Mouse (Mus musculus): ENCODE results near the gene Tnxb. TPM values are rescaled to one million over a fixed set of nuclear protein-coding genes. Genes with fewer than 3 reads are reported as not detected.

The Tnxb gene
- polyA plus RNA-seq, 1 experiment from 2014 or later, result 1.9 TPM

DNA sequence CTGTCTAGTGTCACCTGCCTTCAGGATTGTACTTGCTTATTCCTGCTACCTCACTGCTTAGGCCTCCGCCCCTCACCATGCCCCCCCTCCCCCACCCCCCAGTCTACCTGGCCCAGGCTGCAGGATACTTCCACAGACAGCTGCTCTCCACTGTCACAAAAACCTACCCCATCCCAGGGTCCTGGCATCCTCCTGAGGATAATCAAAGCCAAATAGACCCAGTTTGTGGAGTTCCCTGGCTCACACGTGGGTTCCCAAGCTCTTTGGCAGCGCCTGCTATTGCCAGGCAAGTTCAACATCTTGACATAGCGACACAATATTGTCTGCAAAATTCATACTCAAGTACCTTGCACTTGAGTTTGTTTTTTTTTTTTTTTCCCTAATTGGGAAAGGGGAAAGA, 10.3 kb downstream of the Tnxb start:
- peaks cover 53% of the 10 kb centered on the region for H3K27me3 ChIP-seq
- H3K4me2 ChIP-seq, result no peak overlapping the region
- 82% methylated on average over 4 of the region's 4 CpGs for WGBS
- no peaks in the 10 kb centered on the region for H3K36me3 ChIP-seq
- H3K4me3 ChIP-seq, result no peak overlapping the region
- no peak for ATAC-seq (ENCODE audit: insufficient number of reproducible peaks, low FRiP score, low TSS enrichment, low read depth)
- no peak overlapping the region for H3K27ac ChIP-seq
- no peaks in the 10 kb centered on the region for H3K9me3 ChIP-seq
- H3K9ac ChIP-seq, result no peak overlapping the region
- peaks cover 31% of the 10 kb centered on the region for H3K4me1 ChIP-seq

DNA sequence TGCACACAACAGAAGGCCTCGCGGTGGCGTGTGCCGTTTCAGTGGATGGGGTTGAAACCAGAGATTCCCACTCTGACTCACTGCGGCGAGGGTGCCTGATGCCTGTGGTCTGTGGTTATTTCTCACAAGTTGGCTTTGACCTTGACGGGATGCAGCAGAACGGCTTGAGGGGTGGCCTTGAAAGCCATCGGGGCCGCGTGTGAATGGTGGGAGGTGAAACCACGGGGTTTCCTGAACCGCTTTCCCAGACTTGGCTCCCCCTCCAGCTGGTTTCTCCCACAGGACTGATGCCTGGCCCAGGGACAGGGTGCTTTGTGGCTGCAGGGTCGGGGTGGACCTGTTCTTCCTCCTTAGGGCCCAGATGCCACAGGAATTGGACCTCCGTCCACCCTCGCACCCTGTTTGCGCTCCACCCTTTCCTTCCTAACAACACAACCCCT, 10.8 kb downstream of the Tnxb start:
- H3K27me3 ChIP-seq, result peaks cover 47% of the 10 kb centered on the region
- H3K4me2 ChIP-seq, result peak overlapping the region; percentile 14; the same call in 1 of the 2 replicates
- no peaks in the 10 kb centered on the region for H3K36me3 ChIP-seq
- ATAC-seq (ENCODE audit: insufficient number of reproducible peaks, low FRiP score, low TSS enrichment, low read depth), result no peak
- H3K27ac ChIP-seq, result no peak overlapping the region
- H3K9me3 ChIP-seq, result no peaks in the 10 kb centered on the region
- H3K4me1 ChIP-seq, result peaks cover 36% of the 10 kb centered on the region
- H3K4me3 ChIP-seq, result no peak overlapping the region
- no peak overlapping the region for H3K9ac ChIP-seq
- WGBS, result 62% methylated on average over 17 of the region's 17 CpGs

DNA sequence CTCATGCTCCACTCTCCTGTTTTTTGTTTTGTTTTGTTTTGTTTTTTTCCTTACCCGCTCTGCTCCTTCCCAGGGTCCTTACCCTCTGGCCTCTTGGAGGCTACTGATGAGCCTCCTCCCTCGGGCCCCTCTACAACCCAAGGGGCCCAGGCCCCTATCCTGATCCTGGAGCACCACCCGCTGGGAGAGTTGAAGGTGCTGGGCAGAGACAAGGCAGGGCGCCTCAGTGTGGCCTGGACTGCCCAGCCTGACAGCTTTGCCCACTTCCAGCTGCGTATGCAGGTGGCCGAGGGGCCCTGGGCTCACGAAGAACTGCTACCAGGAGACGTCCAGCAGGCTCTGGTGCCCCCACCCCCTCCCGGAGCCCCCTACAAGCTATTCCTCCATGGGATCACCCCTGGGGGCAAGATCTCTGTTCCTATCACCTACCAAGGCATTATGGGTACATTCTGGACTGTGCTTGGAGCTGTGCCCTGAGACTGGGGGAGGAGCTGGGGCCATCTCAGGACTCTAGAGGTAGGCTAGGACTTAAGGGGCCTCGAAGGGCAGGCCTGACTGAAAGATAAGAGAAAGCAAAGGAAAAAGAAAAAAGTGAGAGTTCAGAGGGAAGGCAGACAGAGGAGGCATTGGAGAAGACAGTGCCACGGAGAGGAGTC, 11.7 kb downstream of the Tnxb start:
- peaks cover 40% of the 10 kb centered on the region for H3K27me3 ChIP-seq

DNA sequence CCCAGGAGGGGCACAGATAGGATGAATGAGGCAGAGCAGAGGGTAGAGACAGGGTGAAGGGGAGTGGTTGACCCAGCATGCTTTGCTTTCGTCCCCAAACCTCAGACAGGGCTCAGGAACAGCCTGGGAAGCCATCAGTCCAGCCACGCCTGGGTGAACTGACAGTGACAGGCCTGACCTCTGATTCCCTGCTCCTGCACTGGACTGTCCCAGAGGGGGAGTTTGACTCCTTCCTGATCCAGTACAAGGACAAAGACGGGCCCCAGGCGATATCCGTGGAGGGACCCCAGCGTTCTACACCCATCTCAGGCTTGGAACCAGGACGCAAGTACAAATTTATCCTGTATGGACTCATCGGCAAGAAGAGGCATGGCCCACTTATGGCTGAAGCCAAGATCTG, 12.8 kb downstream of the Tnxb start:
- H3K9me3 ChIP-seq, result no peaks in the 10 kb centered on the region
- H3K27ac ChIP-seq, result no peak overlapping the region
- H3K36me3 ChIP-seq, result no peaks in the 10 kb centered on the region
- H3K4me3 ChIP-seq, result no peak overlapping the region
- no peak overlapping the region for H3K9ac ChIP-seq
- WGBS, result 78% methylated on average over 8 of the region's 8 CpGs
- H3K27me3 ChIP-seq, result peaks cover 33% of the 10 kb centered on the region
- no peak overlapping the region for H3K4me2 ChIP-seq
- no peak for ATAC-seq (ENCODE audit: insufficient number of reproducible peaks, low FRiP score, low TSS enrichment, low read depth)
- H3K4me1 ChIP-seq, result peaks cover 39% of the 10 kb centered on the region

More for the DNA sequence above, 11.7 kb downstream of the Tnxb start:
- 75% methylated on average over 11 of the region's 11 CpGs for WGBS
- Histone ChIP-seq H3K36me3 (no peaks in the 10 kb centered on the region), H3K27ac (no peak overlapping the region), H3K4me3 (no peak overlapping the region), H3K4me1 (peaks cover 39% of the 10 kb centered on the region), H3K4me2 (no peak overlapping the region), H3K9me3 (no peaks in the 10 kb centered on the region), H3K9ac (no peak overlapping the region)
- ATAC-seq (ENCODE audit: insufficient number of reproducible peaks, low FRiP score, low TSS enrichment, low read depth), result no peak

DNA sequence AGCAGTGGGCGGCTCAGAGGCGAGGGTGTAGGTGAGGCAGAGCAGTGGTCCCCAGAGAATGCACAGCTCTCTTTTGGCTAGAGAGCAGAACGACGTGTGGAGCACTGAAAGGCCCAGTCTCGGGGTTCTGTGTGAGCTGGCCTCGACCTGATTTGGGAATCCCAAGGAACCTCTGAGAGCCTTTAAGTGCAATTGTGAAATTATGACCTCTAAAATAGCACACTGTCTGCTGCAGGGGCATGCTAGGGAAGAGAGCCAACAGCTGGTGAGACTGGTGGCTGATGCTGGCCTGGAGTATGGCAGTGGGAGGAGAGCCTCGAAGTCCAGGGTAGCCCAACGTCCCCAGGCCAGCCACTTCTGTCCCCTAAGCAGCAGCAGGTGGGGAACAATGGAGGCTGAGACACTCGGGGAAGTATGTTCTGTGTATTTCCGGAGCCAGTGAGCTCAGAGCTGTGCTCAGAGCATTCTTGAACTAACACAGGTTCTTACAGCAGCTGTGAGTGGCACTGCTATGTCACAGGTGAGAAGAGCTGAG, 13.4 kb downstream of the Tnxb start:
- H3K4me3 ChIP-seq, result no peak overlapping the region
- H3K27ac ChIP-seq, result peak overlapping the region; percentile 79
- no peaks in the 10 kb centered on the region for H3K36me3 ChIP-seq
- WGBS, result 61% methylated on average over 10 of the region's 10 CpGs
- peaks cover 39% of the 10 kb centered on the region for H3K4me1 ChIP-seq
- no peaks in the 10 kb centered on the region for H3K9me3 ChIP-seq
- peaks cover 28% of the 10 kb centered on the region for H3K27me3 ChIP-seq
- no peak overlapping the region for H3K4me2 ChIP-seq
- H3K9ac ChIP-seq, result no peak overlapping the region
- no peak for ATAC-seq (ENCODE audit: insufficient number of reproducible peaks, low FRiP score, low TSS enrichment, low read depth)

DNA sequence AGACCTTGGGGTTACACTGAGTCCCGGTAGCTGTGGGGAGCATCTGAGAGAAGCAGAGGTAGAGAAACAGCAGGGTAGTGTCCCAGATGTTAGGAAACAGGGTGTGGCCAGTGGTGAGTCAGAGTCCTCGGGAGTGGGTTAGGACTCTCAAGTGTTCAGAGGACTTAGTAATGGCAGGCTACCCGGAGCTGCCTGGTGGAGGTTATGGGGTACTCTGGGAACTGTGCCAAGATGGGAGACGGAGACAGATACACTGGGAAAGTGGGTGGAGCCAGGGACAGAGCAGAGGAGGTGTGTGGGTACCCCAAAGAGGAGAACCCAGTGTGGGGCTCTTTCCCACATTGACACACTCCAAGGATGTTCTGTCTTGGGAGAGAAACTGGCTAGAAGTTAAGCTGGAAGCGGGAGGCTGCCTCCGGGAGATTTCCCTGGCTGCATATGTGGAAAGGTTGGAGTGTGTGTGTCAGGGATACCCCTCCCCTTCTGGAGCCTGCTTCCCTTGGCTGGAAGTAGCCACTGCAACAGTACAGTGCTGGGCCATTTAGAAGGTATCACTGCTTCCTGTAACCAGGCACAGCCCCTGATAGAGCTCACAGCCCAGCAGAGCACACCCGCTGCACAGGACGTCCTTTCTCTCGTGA, 14.0 kb downstream of the Tnxb start:
- Histone ChIP-seq H3K9ac (no peak overlapping the region), H3K9me3 (no peaks in the 10 kb centered on the region), H3K4me3 (no peak overlapping the region), H3K27ac (peak overlapping the region; percentile 79), H3K27me3 (peaks cover 21% of the 10 kb centered on the region), H3K36me3 (no peaks in the 10 kb centered on the region), H3K4me2 (no peak overlapping the region), H3K4me1 (peaks cover 39% of the 10 kb centered on the region)
- 46% methylated on average over 9 of the region's 9 CpGs for WGBS
- ATAC-seq (ENCODE audit: insufficient number of reproducible peaks, low FRiP score, low TSS enrichment, low read depth), result peak; percentile 46; the same call in 1 of the 2 replicates

DNA sequence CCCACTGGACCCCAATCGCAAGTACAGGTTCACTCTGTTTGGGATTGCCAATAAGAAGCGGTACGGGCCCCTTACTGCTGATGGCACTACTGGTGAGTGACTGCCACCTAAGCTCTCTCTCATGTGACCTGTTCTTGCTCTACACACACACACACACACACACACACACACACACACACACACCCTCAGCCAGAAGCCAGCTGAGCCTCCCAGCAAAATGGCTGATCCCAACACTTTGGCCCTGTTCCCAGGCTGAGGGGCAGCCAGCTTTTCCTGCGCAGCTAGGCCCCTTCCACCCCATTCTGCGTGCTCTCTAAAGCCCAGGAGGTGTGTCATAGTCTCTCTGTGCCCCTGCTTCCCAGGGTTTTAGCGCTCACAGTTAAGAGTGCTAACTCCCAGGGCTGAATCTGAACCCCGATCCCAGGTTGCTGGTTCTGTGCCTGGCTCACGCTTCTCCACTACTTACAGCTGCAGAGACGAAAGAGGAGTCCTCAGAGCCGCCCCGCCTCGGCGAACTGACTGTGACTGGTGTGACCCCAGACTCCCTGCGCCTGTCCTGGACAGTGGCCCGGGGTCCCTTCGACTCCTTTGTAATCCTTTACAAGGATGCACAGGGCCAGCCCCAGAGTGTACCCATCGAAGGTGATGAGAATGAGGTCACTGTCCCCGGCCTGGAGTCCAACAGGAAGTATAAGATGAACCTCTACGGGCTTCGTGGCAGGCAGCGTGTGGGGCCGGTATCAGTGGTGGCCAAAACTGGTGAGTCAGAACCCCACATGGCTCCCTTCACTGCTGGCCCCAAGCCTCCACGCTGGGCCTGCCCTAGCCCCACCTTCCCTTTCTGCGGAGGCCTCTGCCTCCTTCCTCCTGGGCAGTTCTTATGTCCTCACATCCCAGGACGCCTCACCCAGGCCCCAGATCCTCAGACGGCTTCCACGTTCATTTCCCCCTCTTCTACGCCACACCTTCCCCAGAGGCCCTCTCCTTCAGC, 15.1 kb downstream of the Tnxb start:
- H3K27ac ChIP-seq, result peak overlapping the region; percentile 79

DNA sequence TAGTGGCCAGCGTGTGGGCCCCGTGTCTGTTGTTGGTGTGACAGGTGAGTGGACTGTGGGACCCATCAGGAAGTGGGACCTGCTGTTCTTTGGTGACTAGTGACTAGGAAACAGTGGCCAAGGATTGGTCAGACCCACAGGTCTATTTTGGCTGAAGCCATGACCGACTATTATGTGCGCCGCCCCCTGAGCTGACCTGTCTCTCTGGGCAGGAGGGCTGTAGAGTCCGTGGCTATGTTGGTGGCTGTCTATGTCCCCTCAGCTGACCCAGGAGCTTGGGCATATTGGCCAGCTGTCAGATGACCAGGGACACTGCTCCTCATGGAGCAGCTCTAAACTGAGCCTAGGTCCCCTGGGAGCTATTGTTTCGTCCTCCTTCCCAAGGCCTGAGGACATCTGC, 18.6 kb downstream of the Tnxb start:
- H3K4me1 ChIP-seq, result peaks cover 30% of the 10 kb centered on the region
- no peak for ATAC-seq (ENCODE audit: insufficient number of reproducible peaks, low FRiP score, low TSS enrichment, low read depth)
- H3K9me3 ChIP-seq, result no peaks in the 10 kb centered on the region
- H3K36me3 ChIP-seq, result no peaks in the 10 kb centered on the region
- no peak overlapping the region for H3K4me3 ChIP-seq
- no peak overlapping the region for H3K4me2 ChIP-seq
- no peaks in the 10 kb centered on the region; the same call in 1 of the 2 replicates for H3K27me3 ChIP-seq
- no peak overlapping the region for H3K27ac ChIP-seq
- no peak overlapping the region for H3K9ac ChIP-seq
- 88% methylated on average over 7 of the region's 7 CpGs for WGBS

More for the DNA sequence above, 15.1 kb downstream of the Tnxb start:
- Histone ChIP-seq H3K9ac (no peak overlapping the region), H3K27me3 (peaks cover 11% of the 10 kb centered on the region; the same call in 1 of the 2 replicates), H3K4me1 (peaks cover 39% of the 10 kb centered on the region), H3K4me3 (no peak overlapping the region), H3K9me3 (no peaks in the 10 kb centered on the region), H3K36me3 (no peaks in the 10 kb centered on the region), H3K4me2 (no peak overlapping the region)
- peak; percentile 49 for ATAC-seq (ENCODE audit: insufficient number of reproducible peaks, low FRiP score, low TSS enrichment, low read depth)
- WGBS, result 69% methylated on average over 28 of the region's 28 CpGs

DNA sequence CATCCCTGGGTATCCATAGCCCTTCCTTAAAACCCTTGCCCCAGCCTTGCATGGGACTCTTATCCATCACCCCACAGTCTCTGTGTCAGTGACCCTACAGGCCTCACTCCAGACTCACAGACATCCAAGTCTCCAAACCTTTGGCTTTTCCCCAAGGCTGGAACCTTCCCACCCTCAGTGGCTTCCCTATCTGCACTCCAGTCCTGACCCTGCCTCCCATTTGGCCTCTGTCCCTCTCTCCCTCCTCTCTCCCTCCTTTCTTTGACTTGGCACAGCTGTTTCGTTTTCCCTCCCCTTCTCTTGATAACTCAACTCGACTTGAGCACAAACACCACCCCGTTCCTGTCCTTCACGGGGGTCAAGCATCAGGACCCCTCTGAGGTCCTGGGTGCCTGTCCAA, 20.1 kb downstream of the Tnxb start:
- Histone ChIP-seq H3K36me3 (no peaks in the 10 kb centered on the region), H3K9me3 (no peaks in the 10 kb centered on the region), H3K4me2 (no peak overlapping the region), H3K9ac (no peak overlapping the region), H3K27ac (no peak overlapping the region), H3K4me1 (peaks cover 15% of the 10 kb centered on the region), H3K27me3 (no peaks in the 10 kb centered on the region; the same call in 1 of the 2 replicates), H3K4me3 (no peak overlapping the region)
- ATAC-seq (ENCODE audit: insufficient number of reproducible peaks, low FRiP score, low TSS enrichment, low read depth), result no peak
- 61% methylated on average over 4 of the region's 4 CpGs for WGBS

DNA sequence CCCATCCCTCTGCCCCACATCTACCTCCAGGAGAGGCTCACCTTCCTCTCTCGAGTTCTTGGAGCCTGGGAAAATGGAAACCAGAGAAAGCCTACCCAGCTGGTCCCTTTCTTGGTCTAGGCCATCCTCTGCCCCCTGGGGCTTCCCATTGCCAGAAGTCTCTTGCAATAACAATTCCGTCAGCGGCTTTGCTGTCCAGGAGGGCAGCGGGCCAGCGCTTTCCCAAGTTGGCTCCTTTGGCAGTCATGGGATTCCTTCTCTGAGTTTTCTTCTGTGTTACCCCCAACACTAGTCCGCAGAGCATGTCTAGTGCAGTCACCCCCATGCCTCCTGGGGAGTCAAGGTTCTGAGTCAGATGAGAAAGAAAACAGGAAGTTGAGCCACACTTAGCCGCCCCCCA, 22.6 kb downstream of the Tnxb start:
- Histone ChIP-seq H3K36me3 (no peaks in the 10 kb centered on the region), H3K9me3 (no peaks in the 10 kb centered on the region), H3K27me3 (no peaks in the 10 kb centered on the region; the same call in 1 of the 2 replicates), H3K27ac (no peak overlapping the region), H3K4me2 (no peak overlapping the region), H3K9ac (no peak overlapping the region), H3K4me1 (peaks cover 5% of the 10 kb centered on the region; the same call in 1 of the 2 replicates), H3K4me3 (no peak overlapping the region)
- WGBS, result 67% methylated on average over 7 of the region's 7 CpGs
- ATAC-seq (ENCODE audit: insufficient number of reproducible peaks, low FRiP score, low TSS enrichment, low read depth), result no peak

DNA sequence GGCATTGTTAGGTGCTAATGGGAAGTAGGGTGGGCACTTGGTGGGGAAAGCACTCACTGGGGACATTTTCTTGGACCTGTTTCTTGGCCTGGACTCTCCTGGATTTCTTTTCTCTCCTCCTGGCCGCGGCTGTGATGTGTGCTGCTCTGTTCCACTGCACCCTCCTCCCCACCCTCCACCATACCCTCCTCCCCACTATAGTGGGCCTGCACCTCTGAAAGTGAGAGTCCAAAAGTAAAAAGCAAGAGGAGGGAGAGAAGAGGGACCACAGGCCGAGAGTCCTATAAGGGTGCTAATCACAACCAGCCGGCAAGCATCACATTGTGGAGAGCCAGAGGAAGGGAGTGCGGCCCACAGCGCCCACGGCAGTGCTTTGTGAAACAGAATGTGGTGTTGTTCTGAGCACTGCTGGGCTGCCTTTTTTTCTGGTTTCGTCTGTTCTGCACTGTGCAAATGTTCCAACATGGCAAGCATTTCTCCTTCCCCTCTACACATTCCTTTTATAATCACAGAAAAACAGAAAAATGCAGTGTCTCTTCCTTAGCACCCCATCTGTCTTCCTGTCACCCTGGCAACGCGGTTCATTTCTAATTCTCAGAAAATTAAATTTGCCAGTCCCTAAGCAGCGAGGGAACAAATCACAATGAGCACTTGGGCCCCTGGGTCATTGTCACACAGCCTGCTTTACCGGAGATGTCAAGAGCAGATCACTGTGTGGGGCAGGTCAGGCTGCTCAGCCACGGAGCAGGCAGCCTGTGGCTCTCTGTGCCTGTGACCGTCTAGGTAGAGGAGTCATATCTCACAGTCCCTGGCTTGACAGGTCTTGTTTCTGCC, 29.5 kb downstream of the Tnxb start:
- no peaks in the 10 kb centered on the region for H3K9me3 ChIP-seq
- H3K4me1 ChIP-seq, result peaks cover 16% of the 10 kb centered on the region
- no peaks in the 10 kb centered on the region for H3K27me3 ChIP-seq
- H3K36me3 ChIP-seq, result no peaks in the 10 kb centered on the region
- no peak overlapping the region for H3K4me2 ChIP-seq
- no peak overlapping the region for H3K4me3 ChIP-seq
- H3K27ac ChIP-seq, result 0 out of 2 replicates have a peak overlapping the region, but pooled peaks have one; percentile 38
- H3K9ac ChIP-seq, result no peak overlapping the region
- no peak for ATAC-seq (ENCODE audit: insufficient number of reproducible peaks, low FRiP score, low TSS enrichment, low read depth)
- 34% methylated on average over 14 of the region's 14 CpGs for WGBS
